Mouse (Mus musculus): ENCODE measurements around the gene Alox5ap. TPM values are rescaled to one million over a fixed set of nuclear protein-coding genes. Genes with fewer than 3 reads are reported as not detected.
A peak's percentile ranks its signal among the peaks of the same experiment; 100 is the strongest.

Alox5ap gene
- total and polyA plus RNA-seq, 3 experiments: 19.9 to 25.5 (median 21.1) TPM

- Histone ChIP-seq H3K27ac (no peak overlapping the region), H3K79me2 (replicated peaks; ENCODE audit: control insufficient read depth, insufficient read depth, low read length) (no peaks in the 10 kb centered on the region), H3K4me1 (ENCODE audit: control insufficient read depth, insufficient read depth, low read length) (no peaks in the 10 kb centered on the region), H3K36me3 (ENCODE audit: control insufficient read depth, insufficient read depth, low read length) (no peaks in the 10 kb centered on the region), H3K9ac (ENCODE audit: low read depth, low read length) (no peak overlapping the region), H3K27me3 (ENCODE audit: control insufficient read depth, insufficient read depth, low read length) (no peaks in the 10 kb centered on the region), H3K4me3 (no peak overlapping the region)
- WGBS: 53% methylated on average over 2 of the region's 2 CpGs
- DNase-seq: no peak
- intact Hi-C loops (cut with DNase I): no loop called here
- no peak for TF ChIP-seq EP300 (IDR thresholded peaks at IDR 0.05; ENCODE audit: insufficient read depth, low read depth, low read length)
- TF ChIP-seq POLR2A (IDR thresholded peaks at IDR 0.05; ENCODE audit: insufficient read depth, low read depth, low read length): no peak
- no peak for TF ChIP-seq CTCF (IDR thresholded peaks at IDR 0.05)
Measured at GRCm38 (mm10) chr5:149253491-149253890, 11.1 kb upstream of the Alox5ap start.

- WGBS: 80% methylated on average over 2 of the region's 2 CpGs
- DNase-seq: no peak
- H3K4me3 ChIP-seq: no peak overlapping the region
- H3K27me3 ChIP-seq (ENCODE audit: control insufficient read depth, insufficient read depth, low read length): no peaks in the 10 kb centered on the region
- H3K27ac ChIP-seq: no peak overlapping the region
- H3K36me3 ChIP-seq (ENCODE audit: control insufficient read depth, insufficient read depth, low read length): no peaks in the 10 kb centered on the region
- TF ChIP-seq CTCF (IDR thresholded peaks at IDR 0.05) (no peak), POLR2A (IDR thresholded peaks at IDR 0.05; ENCODE audit: insufficient read depth, low read depth, low read length) (no peak), EP300 (IDR thresholded peaks at IDR 0.05; ENCODE audit: insufficient read depth, low read depth, low read length) (no peak)
- intact Hi-C loops (cut with DNase I): no loop called here
- no peaks in the 10 kb centered on the region for H3K4me1 ChIP-seq (ENCODE audit: control insufficient read depth, insufficient read depth, low read length)
- no peak overlapping the region for H3K9ac ChIP-seq (ENCODE audit: low read depth, low read length)
- H3K79me2 ChIP-seq (replicated peaks; ENCODE audit: control insufficient read depth, insufficient read depth, low read length): no peaks in the 10 kb centered on the region
Measured at GRCm38 (mm10) chr5:149255522-149255921, 9.0 kb upstream of the Alox5ap start.

GRCm38 (mm10) chr5:149257518-149258281 lies 6.9 kb upstream of the Alox5ap start:
- intact Hi-C loops (cut with DNase I): no loop called here
- Histone ChIP-seq H3K9ac (ENCODE audit: low read depth, low read length) (no peak overlapping the region), H3K4me3 (no peak overlapping the region), H3K27ac (no peak overlapping the region), H3K4me1 (ENCODE audit: control insufficient read depth, insufficient read depth, low read length) (no peaks in the 10 kb centered on the region), H3K27me3 (ENCODE audit: control insufficient read depth, insufficient read depth, low read length) (no peaks in the 10 kb centered on the region), H3K79me2 (replicated peaks; ENCODE audit: control insufficient read depth, insufficient read depth, low read length) (no peaks in the 10 kb centered on the region), H3K36me3 (ENCODE audit: control insufficient read depth, insufficient read depth, low read length) (no peaks in the 10 kb centered on the region)
- DNase-seq: no peak
- TF ChIP-seq CTCF (IDR thresholded peaks at IDR 0.05): no peak
- no peak for TF ChIP-seq POLR2A (IDR thresholded peaks at IDR 0.05; ENCODE audit: insufficient read depth, low read depth, low read length)
- no peak for TF ChIP-seq EP300 (IDR thresholded peaks at IDR 0.05; ENCODE audit: insufficient read depth, low read depth, low read length)
- 75% methylated on average over 14 of the region's 14 CpGs for WGBS

GRCm38 (mm10) chr5:149259093-149259492 lies 5.5 kb upstream of the Alox5ap start:
- TF ChIP-seq EP300 (IDR thresholded peaks at IDR 0.05; ENCODE audit: insufficient read depth, low read depth, low read length) (no peak), POLR2A (IDR thresholded peaks at IDR 0.05; ENCODE audit: insufficient read depth, low read depth, low read length) (no peak), CTCF (IDR thresholded peaks at IDR 0.05) (no peak)
- H3K79me2 ChIP-seq (replicated peaks; ENCODE audit: control insufficient read depth, insufficient read depth, low read length): no peaks in the 10 kb centered on the region
- no peak for DNase-seq
- H3K4me3 ChIP-seq: no peak overlapping the region
- intact Hi-C loops (cut with DNase I): no loop called here
- 59% methylated on average over 16 of the region's 16 CpGs for WGBS
- H3K9ac ChIP-seq (ENCODE audit: low read depth, low read length): no peak overlapping the region
- H3K36me3 ChIP-seq (ENCODE audit: control insufficient read depth, insufficient read depth, low read length): no peaks in the 10 kb centered on the region
- H3K4me1 ChIP-seq (ENCODE audit: control insufficient read depth, insufficient read depth, low read length): no peaks in the 10 kb centered on the region
- H3K27ac ChIP-seq: no peak overlapping the region
- no peaks in the 10 kb centered on the region for H3K27me3 ChIP-seq (ENCODE audit: control insufficient read depth, insufficient read depth, low read length)

- H3K9ac ChIP-seq (ENCODE audit: low read depth, low read length): no peak overlapping the region
- WGBS: 75% methylated on average over 7 of the region's 7 CpGs
- TF ChIP-seq POLR2A (IDR thresholded peaks at IDR 0.05; ENCODE audit: insufficient read depth, low read depth, low read length): no peak
- TF ChIP-seq EP300 (IDR thresholded peaks at IDR 0.05; ENCODE audit: insufficient read depth, low read depth, low read length): no peak
- TF ChIP-seq CTCF (IDR thresholded peaks at IDR 0.05): no peak
- H3K4me1 ChIP-seq (ENCODE audit: control insufficient read depth, insufficient read depth, low read length): no peaks in the 10 kb centered on the region
- H3K36me3 ChIP-seq (ENCODE audit: control insufficient read depth, insufficient read depth, low read length): no peaks in the 10 kb centered on the region
- H3K4me3 ChIP-seq: no peak overlapping the region
- DNase-seq: no peak
- no peaks in the 10 kb centered on the region for H3K27me3 ChIP-seq (ENCODE audit: control insufficient read depth, insufficient read depth, low read length)
- H3K79me2 ChIP-seq (replicated peaks; ENCODE audit: control insufficient read depth, insufficient read depth, low read length): no peaks in the 10 kb centered on the region
- no peak overlapping the region for H3K27ac ChIP-seq
- intact Hi-C loops (cut with DNase I): no loop called here
Measured at GRCm38 (mm10) chr5:149261449-149261848, 3.1 kb upstream of the Alox5ap start.

- H3K9ac ChIP-seq (ENCODE audit: low read depth, low read length): no peak overlapping the region
- TF ChIP-seq EP300 (IDR thresholded peaks at IDR 0.05; ENCODE audit: insufficient read depth, low read depth, low read length): no peak
- TF ChIP-seq CTCF (IDR thresholded peaks at IDR 0.05): peak; percentile 57
- TF ChIP-seq POLR2A (IDR thresholded peaks at IDR 0.05; ENCODE audit: insufficient read depth, low read depth, low read length): no peak
- H3K4me1 ChIP-seq (ENCODE audit: control insufficient read depth, insufficient read depth, low read length): no peaks in the 10 kb centered on the region
- DNase-seq: no peak
- no peaks in the 10 kb centered on the region for H3K79me2 ChIP-seq (replicated peaks; ENCODE audit: control insufficient read depth, insufficient read depth, low read length)
- intact Hi-C loops (cut with DNase I): no loop called here
- WGBS: 65% methylated on average over 6 of the region's 6 CpGs
- H3K27ac ChIP-seq: no peak overlapping the region
- no peaks in the 10 kb centered on the region for H3K27me3 ChIP-seq (ENCODE audit: control insufficient read depth, insufficient read depth, low read length)
- no peak overlapping the region for H3K4me3 ChIP-seq
- H3K36me3 ChIP-seq (ENCODE audit: control insufficient read depth, insufficient read depth, low read length): no peaks in the 10 kb centered on the region
Measured at GRCm38 (mm10) chr5:149261866-149262265, 2.7 kb upstream of the Alox5ap start.
